Mouse (Mus musculus) left cerebral cortex, postnatal 25 days (tissue): ENCODE measurements at regions not wholly inside any gene's neighbourhood (a gene's known extent, or its start where the extent isn't known, plus 50 kb on each side); places are given as distances from the start of the nearest gene placed in this dataset.

Experiments used
- DNase-seq, 2 experiments: peaks; one replicate each; pipeline ENCODE4 v3.0.0; 2022; ENCODE audit warnings: low spot score in 2 of 2, mixed read lengths in 1 of 2
- intact Hi-C: fragments of 180-260 bp; cut with DNase I; formaldehyde crosslinking; loops from one replicate; pipeline ENCODE4 v1.15.1; 2025

- intact Hi-C loops: no loop called here
Observed at GRCm38 (mm10) chr2:61922496-61922895, 119.8 kb downstream of the Tbr1 start.

DNA sequence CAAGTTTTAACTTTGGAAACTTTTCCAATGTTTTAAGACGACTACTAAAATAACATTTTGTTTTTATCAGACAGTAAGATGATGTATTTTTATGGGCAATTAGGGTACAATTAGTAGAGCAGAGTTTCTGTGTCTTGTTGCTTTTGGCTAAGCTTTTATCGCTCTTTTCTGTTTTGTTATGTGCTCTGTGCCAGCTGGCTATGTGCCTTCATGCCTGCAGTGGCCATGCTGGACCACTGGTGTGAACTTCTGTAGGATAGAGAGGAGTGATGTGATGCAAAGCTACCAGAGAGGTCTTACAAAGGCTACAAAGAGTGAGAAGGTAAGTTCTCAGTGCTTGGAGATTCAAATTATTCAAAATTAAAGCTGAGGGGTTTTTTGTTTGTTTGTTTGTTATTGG lies 108.0 kb upstream of the Slc4a10 start:
- intact Hi-C loops: no loop called here
- no peak for DNase-seq

More at GRCm38 (mm10) chr2:61922496-61922895, 119.8 kb downstream of the Tbr1 start:
- DNase-seq: no peak

- no peak for DNase-seq
- intact Hi-C loops: loop anchor here (5.0 kb wide), 2 partner anchors 149 to 324 kb away; no protein-coding TSS in a partner anchor
Observed at GRCm38 (mm10) chr2:61965916-61966315, 80.3 kb upstream of the Slc4a10 start.

DNA sequence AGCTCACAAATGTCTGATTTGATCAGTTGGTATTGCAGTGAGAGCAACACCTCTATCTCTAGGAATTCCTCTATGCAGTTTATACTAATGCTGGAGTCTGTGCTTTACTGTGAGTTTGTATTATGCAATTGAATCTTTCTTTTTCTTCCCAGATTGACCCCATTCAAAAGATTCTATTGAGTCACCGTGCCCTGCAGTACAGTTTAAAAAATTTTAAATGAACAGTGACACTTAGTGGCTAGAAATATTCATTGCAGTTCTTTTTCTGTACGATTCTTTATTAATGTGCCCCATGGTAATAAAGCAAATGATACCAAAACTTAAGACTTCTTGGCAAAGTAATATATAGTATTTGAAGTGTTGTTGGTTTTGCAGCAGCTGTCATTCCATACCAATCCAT lies 78.5 kb upstream of the Slc4a10 start:
- DNase-seq: peak; percentile 5 to 35

DNA sequence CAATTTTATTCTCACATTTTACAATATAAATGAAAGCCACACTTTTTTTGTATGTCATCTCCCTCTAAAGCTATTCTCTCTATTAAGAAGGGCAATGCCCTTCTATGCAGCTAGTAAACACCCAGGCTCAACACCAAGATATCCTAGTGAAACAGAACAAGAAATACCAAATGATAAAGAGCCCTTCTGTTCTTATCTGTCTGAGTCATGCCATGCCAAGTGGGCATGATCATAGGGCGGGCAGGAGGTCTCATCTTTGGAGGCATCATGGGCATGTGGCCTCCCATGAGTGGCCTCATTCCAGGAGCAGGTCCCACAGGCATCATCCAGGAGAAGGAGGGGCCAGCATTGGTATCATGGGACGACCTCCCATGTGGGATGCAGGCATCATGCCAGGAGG lies 76.2 kb upstream of the Slc4a10 start:
- DNase-seq: no peak
- intact Hi-C loops: no loop called here

More for the DNA sequence above, 78.5 kb upstream of the Slc4a10 start:
- intact Hi-C loops: loop anchor here (5.0 kb wide), 2 partner anchors 150 to 325 kb away; no protein-coding TSS in a partner anchor

- no peak for DNase-seq
- intact Hi-C loops: loop anchor here (5.0 kb wide), 2 partner anchors 473 to 643 kb away; no protein-coding TSS in a partner anchor
Observed at GRCm38 (mm10) chr2:61984771-61985170, 61.5 kb upstream of the Slc4a10 start.

DNA sequence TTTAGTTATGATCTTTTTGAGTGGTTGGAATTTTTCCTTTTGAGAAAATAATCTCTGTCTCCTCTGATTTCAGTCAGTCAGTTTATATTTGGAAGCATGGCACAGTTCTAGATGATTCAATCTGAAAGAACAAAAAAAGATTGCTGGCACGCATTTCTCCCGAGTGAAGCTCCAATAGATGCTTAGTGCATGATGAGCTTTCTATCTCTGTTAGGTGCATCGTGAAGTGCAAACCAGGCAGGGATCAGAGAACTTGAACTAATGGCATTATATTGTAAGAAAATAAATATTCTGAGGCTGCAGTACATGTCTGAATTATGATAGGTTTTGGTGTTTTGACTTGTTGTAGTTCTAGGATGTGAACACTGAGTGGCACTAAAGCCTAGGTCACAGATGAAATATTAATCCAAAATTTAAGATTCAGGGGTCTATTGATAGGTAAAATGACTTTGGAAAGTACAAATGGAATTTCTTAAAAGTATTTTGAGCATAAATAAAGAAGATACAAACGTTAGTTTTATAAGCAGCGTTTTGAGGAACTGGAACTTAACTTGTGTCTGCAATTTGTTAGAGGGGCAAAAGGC lies 59.2 kb upstream of the Slc4a10 start:
- intact Hi-C loops: loop anchor here (2.0 to 5.0 kb wide), 3 partner anchors 300 to 640 kb away; no protein-coding TSS in a partner anchor
- peak; percentile 30 to 87 for DNase-seq
